Mouse (Mus musculus): ENCODE results near the gene Stox2.

DNA sequence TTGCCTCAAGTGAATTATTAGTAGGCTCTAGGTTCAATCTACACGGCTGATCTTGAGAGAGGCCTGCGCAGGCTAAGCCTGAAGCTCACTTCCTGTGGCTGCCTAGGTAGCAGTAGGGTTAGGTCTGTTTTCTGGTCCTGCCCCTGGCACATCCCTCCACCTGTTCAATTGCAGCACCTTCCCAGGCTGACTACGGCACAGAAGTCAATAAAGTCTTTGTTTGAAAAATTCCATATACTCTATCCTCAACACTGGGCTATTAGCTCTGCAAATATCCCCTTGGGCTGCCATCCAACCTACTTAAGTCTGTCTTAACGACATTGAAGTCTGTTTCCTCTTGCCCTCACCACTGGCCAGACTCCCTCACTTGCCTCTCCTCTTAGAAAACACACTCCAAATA, 10.8 kb downstream of the Stox2 start:
- TF ChIP-seq MEF2A (IDR thresholded peaks at IDR 0.05; ENCODE audit: extremely low read depth, insufficient replicate concordance, low read depth, low read length, poor library complexity, severe bottlenecking) (no peak), KAT2A (conservative IDR thresholded peaks at IDR 0.05; ENCODE audit: low read depth, low read length) (no peak), ZKSCAN1 (IDR thresholded peaks at IDR 0.05; ENCODE audit: low read depth, low read length) (no peak), RCOR1 (IDR thresholded peaks at IDR 0.05; ENCODE audit: low read depth, low read length) (no peak), CTCF (IDR thresholded peaks at IDR 0.05 in 2 of 3, conservative IDR thresholded peaks at IDR 0.05 in 1 of 3; ENCODE audit: control insufficient read depth in 1 of 3, insufficient read depth in 1 of 3, low read depth in 2 of 3, low read length in 3 of 3, poor library complexity in 1 of 3, severe bottlenecking in 1 of 3) (no peak)

All from MEL (cell line).